Mouse (Mus musculus): ENCODE data around the gene Mdm2.

GRCm38 (mm10) chr10:117712191-117712754, 1.7 kb upstream of the Mdm2 start:
- TF ChIP-seq POLR2A (IDR thresholded peaks at IDR 0.05; ENCODE audit: extremely low read depth, insufficient read depth, low read length) (no peak), CTCF (IDR thresholded peaks at IDR 0.05; ENCODE audit: extremely low read depth, insufficient read depth, low read length) (no peak)
